Mouse (Mus musculus) granulocyte monocyte progenitor cell, adult 5-6 weeks (primary cell): ENCODE measurements around the gene Rhoh. TPM values are rescaled to one million over a fixed set of nuclear protein-coding genes. Genes with fewer than 3 reads are reported as not detected.

ENCODE experiments used
- ATAC-seq: replicated peaks from 2 replicates; pipeline ENCODE4 v1.8.0; 2016; ENCODE audit warnings: mild to moderate bottlenecking, moderate TSS enrichment, inconsistent platforms; ENCODE audit not compliant: poor library complexity, severe bottlenecking
- total RNA-seq, 2 experiments: library from RNA; stranded (forward) in 1 of 2; stranded (reverse) in 1 of 2; fragments of 200-712, 200-1000 nt in 1 of 2; fragments of >200 nt in 1 of 2; fragmentation: Nextera tagmentation in 1 of 2; gene quantifications; 2 replicates each; pipeline ENCODE4 v1.2.3; 2014 to 2017

Gene Rhoh
- total RNA-seq, 2 experiments from 2014 or later: 14.6 to 20.0 TPM

- no peak for ATAC-seq
Measured at GRCm38 (mm10) chr5:65858898-65859297, 2.1 kb upstream of the Rhoh start.

- no peak for ATAC-seq
Measured at GRCm38 (mm10) chr5:65859396-65859795, 1.6 kb upstream of the Rhoh start.

- peak; percentile 87 for ATAC-seq
Measured at GRCm38 (mm10) chr5:65860281-65861000, 572 bp upstream of the Rhoh start.

- no peak for ATAC-seq
Measured at GRCm38 (mm10) chr5:65862217-65862927, 1.4 kb downstream of the Rhoh start.

GRCm38 (mm10) chr5:65863349-65863749 is 2.3 kb downstream of the Rhoh start:
- peak; percentile 45 for ATAC-seq

- ATAC-seq: no peak
Measured at GRCm38 (mm10) chr5:65864486-65864885, 3.5 kb downstream of the Rhoh start.

GRCm38 (mm10) chr5:65864946-65865345 is 3.9 kb downstream of the Rhoh start:
- ATAC-seq: no peak

- ATAC-seq: no peak
Measured at GRCm38 (mm10) chr5:65866591-65866990, 5.6 kb downstream of the Rhoh start.

- ATAC-seq: peak; percentile 86
Measured at GRCm38 (mm10) chr5:65867380-65868116, 6.5 kb downstream of the Rhoh start.

GRCm38 (mm10) chr5:65868419-65868818 is 7.4 kb downstream of the Rhoh start:
- ATAC-seq: no peak

GRCm38 (mm10) chr5:65869660-65870059 is 8.6 kb downstream of the Rhoh start:
- ATAC-seq: no peak

- ATAC-seq: no peak
Measured at GRCm38 (mm10) chr5:65871276-65871875, 10.4 kb downstream of the Rhoh start.

- no peak; the same call in 1 of the 2 replicates for ATAC-seq
Measured at GRCm38 (mm10) chr5:65873212-65873611, 12.2 kb downstream of the Rhoh start.

GRCm38 (mm10) chr5:65875269-65875668 is 14.3 kb downstream of the Rhoh start:
- ATAC-seq: no peak

GRCm38 (mm10) chr5:65878367-65878766 is 17.4 kb downstream of the Rhoh start:
- ATAC-seq: no peak

GRCm38 (mm10) chr5:65881254-65881653 is 20.2 kb downstream of the Rhoh start:
- ATAC-seq: peak; percentile 53

- peak; percentile 20 for ATAC-seq
Measured at GRCm38 (mm10) chr5:65882476-65883205, 21.6 kb downstream of the Rhoh start.

- ATAC-seq: peak; percentile 72
Measured at GRCm38 (mm10) chr5:65883355-65883754, 22.3 kb downstream of the Rhoh start.

- ATAC-seq: no peak
Measured at GRCm38 (mm10) chr5:65885699-65886443, 24.9 kb downstream of the Rhoh start.
